Mouse (Mus musculus): Measurements from ENCODE around the gene Gm13128. TPM values are rescaled to one million over a fixed set of nuclear protein-coding genes. Genes with fewer than 3 reads are reported as not detected.
"Not testable (repeated sequence)": the region's sequence is repeated elsewhere in the genome, so short reads cannot be mapped to it uniquely, and the experiment has no call there.

Gm13128 gene
- total RNA-seq (2022) = not detected

DNA sequence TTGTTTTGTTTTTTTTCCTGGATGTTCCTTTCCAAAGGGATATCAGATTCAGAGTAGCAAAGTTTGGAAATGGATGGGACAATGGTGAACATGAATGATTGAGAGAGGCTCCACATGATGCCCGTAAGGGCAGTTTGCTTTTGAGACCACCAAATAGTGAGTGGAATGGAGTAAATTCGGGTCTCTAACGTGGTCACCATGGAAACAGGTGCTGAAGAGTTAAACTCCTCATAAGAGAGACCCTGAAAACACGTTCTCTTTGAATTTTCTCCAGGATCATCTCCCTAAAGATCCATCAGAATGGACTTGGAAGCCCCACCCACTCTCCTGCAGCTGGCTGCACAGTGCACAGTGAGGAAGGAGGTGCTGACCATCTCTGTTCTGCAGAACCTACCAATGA, at the start of gene Gm13128:
Gene Gm13128, plus strand, starts transcription at position 301 of the 400 bp plus-strand sequence.
- not testable (repeated sequence) for DNase-seq (ENCODE audit: low spot score in 2 of 2)

DNA sequence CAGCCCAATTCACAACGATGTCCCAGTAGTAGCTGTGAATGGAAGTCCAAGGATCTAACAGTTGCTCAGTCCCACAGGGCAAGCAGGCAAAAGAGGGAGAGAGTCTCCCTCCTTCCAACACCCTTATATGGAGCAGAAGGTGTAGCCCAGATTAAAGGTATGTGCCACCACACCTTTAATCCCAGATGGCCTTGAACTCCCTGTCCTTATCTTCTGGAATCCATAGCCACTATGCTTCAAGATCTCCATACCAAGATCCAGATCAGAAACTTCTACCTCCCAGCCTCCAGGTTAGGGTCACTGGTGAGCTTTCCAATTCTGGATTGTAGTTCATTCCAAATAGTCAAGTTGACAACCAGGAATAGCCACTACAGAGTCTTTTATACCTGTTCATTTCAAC, 49.7 kb upstream of the Gm13128 start, which contains the start of gene Pramel5:
Gene Pramel5, minus strand, starts transcription at position 101 of the 400 bp plus-strand sequence.
- not testable (repeated sequence) for DNase-seq (ENCODE audit: low spot score in 2 of 2)

DNA sequence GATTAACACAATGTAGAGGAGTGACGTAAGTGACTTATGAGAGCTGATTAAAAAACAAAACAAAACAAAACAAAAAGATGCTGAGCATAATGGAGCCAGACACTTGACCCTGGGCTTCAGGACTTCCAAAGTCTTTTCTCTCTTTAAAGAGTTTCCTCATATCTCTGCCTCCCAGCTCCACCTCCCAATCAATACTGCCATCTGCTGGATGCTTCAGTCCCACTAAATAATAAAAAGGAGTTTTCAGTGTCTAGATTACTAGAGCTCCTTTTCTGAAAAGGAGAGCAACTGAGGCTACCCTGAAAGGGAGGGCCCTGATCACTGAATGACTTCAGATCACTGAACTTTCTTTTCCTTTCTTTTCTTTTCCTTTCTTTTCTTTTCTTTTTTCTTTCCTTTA, 30.6 kb upstream of the Gm13128 start:
- not testable (repeated sequence) for DNase-seq (ENCODE audit: low spot score in 2 of 2)

DNA sequence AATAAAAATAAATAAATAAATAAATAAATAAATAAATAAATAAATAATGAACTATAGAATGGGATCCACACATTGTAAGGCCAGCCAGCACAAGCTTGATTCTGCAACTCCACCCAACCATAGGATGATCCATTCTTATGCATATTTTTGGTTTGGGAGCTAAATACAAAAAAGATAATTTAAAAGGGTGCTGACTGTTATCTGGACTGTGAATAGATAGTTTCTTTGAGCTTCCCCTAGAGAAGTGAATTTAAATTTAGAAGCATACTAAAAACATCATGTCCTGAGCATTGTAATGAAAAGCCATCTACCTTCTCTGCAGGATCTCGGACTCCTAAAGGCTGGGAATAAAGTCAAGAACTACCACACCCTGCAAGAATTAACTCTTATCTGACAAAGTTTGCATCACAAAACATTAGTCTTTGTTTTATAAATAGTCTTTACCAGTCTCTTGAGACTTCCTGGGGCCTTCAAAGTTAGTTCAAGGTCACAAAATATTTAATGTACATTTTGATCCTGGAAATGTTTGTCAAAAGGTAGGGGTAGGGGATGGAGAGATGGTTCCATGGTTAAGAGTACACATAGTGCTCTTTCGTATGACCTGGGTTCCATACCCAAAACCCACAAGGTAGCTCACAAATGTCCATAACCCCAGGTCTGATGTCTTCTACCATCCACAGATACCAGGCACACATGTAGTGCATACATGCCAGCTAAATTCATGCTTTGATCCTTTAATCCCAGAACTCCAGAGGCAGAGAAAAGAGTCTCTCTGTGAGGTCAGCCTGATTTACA, 17.2 kb upstream of the Gm13128 start:
- not testable (repeated sequence) for DNase-seq (ENCODE audit: low spot score in 2 of 2)

DNA sequence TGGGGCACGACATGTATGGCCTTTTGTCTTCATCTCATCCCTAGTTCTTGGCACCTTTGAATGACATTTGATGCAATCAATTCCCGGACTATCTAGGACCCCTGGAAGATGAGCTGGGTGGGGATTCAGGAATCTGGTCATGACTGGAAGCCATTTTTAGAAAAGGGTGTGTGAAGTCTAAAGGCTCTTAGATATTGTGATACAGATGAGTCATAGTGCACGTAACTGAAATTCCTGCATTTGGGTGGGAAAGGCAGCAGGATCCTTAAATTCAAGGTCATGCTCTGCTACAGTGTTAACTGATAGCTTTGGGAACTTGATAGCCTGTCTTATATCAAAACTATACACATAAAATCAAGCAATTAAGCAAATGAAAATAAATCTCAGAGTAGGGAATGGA, 5.8 kb downstream of the Gm13128 start:
- not testable (repeated sequence) for DNase-seq (ENCODE audit: low spot score in 2 of 2)

DNA sequence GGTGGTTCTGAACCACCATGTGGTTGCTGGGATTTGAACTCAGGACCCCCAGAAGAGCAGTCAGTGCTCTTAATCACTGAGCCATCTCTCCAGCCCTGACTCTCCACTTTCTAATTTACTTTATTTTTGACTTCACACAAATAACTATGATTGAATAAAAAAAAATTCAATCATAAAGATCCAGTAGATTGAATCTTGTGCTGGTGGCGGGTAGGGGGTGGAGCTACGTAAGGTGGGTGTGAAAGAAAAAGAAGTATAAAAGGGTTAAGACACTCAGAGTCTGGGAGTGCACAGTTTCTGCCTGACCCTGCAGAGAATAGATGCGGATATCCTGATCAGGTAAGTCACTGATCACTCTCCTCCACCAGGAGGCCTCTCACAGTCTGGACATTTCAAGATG, 27.6 kb downstream of the Gm13128 start, which contains the start of gene Gm13119:
Gene Gm13119, plus strand, starts transcription at position 301 of the 400 bp plus-strand sequence.
- not testable (repeated sequence) for DNase-seq (ENCODE audit: low spot score in 2 of 2)

DNA sequence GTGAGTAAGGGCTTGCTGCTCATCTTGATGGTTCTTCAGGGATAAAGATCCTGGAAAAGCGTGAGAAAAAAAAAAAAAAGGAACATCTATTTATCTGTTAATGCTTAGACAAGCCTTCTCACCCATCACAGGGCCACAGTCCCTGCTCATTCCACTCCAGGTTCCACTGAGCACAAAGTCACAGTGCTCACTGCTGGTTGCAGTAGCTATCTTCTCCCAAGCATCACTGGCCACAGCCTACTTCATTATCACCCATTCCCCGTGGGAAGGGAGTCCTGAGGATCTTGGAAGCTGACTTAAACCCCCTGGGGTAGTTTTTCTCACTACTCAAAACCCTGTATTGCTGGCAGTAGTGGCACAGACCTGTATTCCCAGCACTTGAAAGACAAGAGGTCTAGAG, 47.9 kb downstream of the Gm13128 start, which contains the start of gene Pramef20:
Gene Pramef20, minus strand, starts transcription at position 23 of the 400 bp plus-strand sequence.
- no peak for DNase-seq (ENCODE audit: low spot score in 2 of 2)

Other genes starting within 250 kb of the Gm13128 start
- not detected for gene Gm13102, start 223.8 kb upstream of the Gm13128 start, total RNA-seq (2022)
- not detected for gene Oog3, start 167.6 kb upstream of the Gm13128 start, total RNA-seq (2022)
- gene Oog2, start 139.5 kb upstream of the Gm13128 start, total RNA-seq (2022) = not detected
- not detected for gene C87977, start 116.9 kb upstream of the Gm13128 start, total RNA-seq (2022)
- gene Pramel5, start 49.8 kb upstream of the Gm13128 start, total RNA-seq (2022) = not detected
- gene Gm13119, start 27.7 kb downstream of the Gm13128 start, total RNA-seq (2022) = not detected
- gene Pramef20, start 47.7 kb downstream of the Gm13128 start, total RNA-seq (2022) = not detected
- not detected for gene Pramef12, start 78.2 kb downstream of the Gm13128 start, total RNA-seq (2022)
- gene 1700012P22Rik, start 108.5 kb downstream of the Gm13128 start, total RNA-seq (2022) = not detected
- gene Gm9944, start 123.1 kb downstream of the Gm13128 start, total RNA-seq (2022) = not detected
- not detected for gene Aadacl3, start 133.5 kb downstream of the Gm13128 start, total RNA-seq (2022)
- gene 9430007A20Rik, start 189.6 kb downstream of the Gm13128 start, total RNA-seq (2022) = not detected
- not detected for gene Gm13124, start 234.9 kb downstream of the Gm13128 start, total RNA-seq (2022)

Data from left cerebral cortex, adult 8-10 months (tissue).